Mouse (Mus musculus) spleen, adult 2 months (tissue): Measurements from ENCODE around the gene Tuba8.

Source experiments
- CTCF ChIP-seq: fragments of 200-500 bp; IDR thresholded peaks from 2 replicates; pipeline ENCODE4 v1.5.1; 2011; ENCODE audit warnings: mild to moderate bottlenecking, inconsistent platforms; ENCODE audit not compliant: insufficient read depth, insufficient read length, insufficient replicate concordance; ENCODE audit errors: extremely low read depth
- POLR2A ChIP-seq: fragments of 200-500 bp; IDR thresholded peaks from 2 replicates; pipeline ENCODE4 v1.6.1; 2011; ENCODE audit warnings: low read depth, low read length, inconsistent platforms

DNA sequence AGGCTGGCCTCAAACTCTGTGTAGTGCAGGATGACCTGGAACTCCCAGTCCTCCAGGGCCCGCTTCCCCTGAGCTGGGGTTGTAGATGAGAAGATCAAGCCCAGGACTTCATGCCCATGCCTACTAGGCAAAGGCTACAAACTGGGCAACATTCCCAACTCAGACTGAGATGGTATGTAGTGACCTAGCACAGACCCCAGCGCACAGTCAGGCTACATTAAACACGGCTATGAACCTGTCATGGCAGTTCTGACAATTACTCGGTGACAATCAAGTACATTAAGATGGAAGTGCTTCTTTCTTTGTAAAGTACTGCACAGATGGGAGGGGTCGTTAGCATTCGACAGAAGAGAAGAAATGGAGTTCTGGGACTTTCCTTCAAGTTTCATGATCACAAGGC lies 35.7 kb upstream of the Tuba8 start:
- TF ChIP-seq CTCF (no peak), POLR2A (no peak)
